Mouse (Mus musculus) liver, postnatal 0 days (tissue): ENCODE results near the gene Col12a1.

Experiments used
- CTCF ChIP-seq: sonication (generic); IDR thresholded peaks from 2 replicates; pipeline ENCODE4 v1.5.1; 2016; ENCODE audit warnings: antibody characterized with exemption, low read depth
- EP300 ChIP-seq: IDR thresholded peaks from 2 replicates; pipeline ENCODE4 v1.6.1; 2016; ENCODE audit warnings: antibody characterized with exemption, low read depth, mild to moderate bottlenecking

DNA sequence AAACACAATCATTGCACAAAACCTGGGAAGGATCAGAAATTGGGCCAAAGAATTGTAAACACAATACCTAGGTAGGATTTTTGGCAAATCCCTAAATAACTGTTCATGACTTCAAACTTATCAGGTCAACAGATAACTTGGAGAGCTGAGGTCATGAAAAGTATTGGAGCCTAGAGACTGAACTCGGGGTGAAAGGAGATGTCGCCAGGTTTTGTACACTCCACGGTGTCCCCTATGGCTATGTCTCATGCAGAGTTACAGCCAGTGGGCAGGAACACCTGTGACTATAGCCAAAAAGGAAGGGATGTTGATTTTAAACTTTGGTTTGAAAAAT, 118.4 kb downstream of the Col12a1 start:
- TF ChIP-seq CTCF (no peak), EP300 (no peak)
